Mouse (Mus musculus) stomach, embryonic 14.5 days (tissue): ENCODE data around the gene Hba-x. TPM values are rescaled to one million over a fixed set of nuclear protein-coding genes. Genes with fewer than 3 reads are reported as not detected.
A peak's percentile ranks its signal among the peaks of the same experiment; 100 is the strongest.
"Not testable (repeated sequence)": the region's sequence is repeated elsewhere in the genome, so short reads cannot be mapped to it uniquely, and the experiment has no call there.

Experiments used
- ATAC-seq: fragments of 200-750 bp; cut with Nextera tagmentation; 2 replicates; pipeline ENCODE4 v1.8.0; 2017; ENCODE audit warnings: low read depth, moderate TSS enrichment; ENCODE audit not compliant: insufficient number of reproducible peaks, insufficient read depth, low FRiP score
- H3K27ac ChIP-seq: fragments of 300-500 bp; sonication (generic); 2 replicates; pipeline ENCODE4 v1.5.1; 2014; ENCODE audit warnings: mild to moderate bottlenecking, low read length, moderate library complexity, mixed read lengths
- H3K27me3 ChIP-seq: fragments of 300-500 bp; sonication (generic); 2 replicates; pipeline ENCODE4 v1.6.1; 2014; ENCODE audit warnings: low read length, control low read depth, mixed read lengths; ENCODE audit not compliant: control insufficient read depth, insufficient read depth
- H3K36me3 ChIP-seq: fragments of 300-500 bp; sonication (generic); 2 replicates; pipeline ENCODE4 v1.6.1; 2014; ENCODE audit warnings: mild to moderate bottlenecking, control low read depth, low read length, moderate library complexity, mixed read lengths; ENCODE audit not compliant: control insufficient read depth, insufficient read depth
- H3K4me1 ChIP-seq: fragments of 300-500 bp; sonication (generic); 2 replicates; pipeline ENCODE4 v1.6.1; 2014; ENCODE audit warnings: low read length, control low read depth, mixed read lengths; ENCODE audit not compliant: control insufficient read depth, insufficient read depth
- H3K4me2 ChIP-seq: fragments of 300-500 bp; sonication (generic); replicated peaks from 2 replicates; pipeline ENCODE4 v1.6.1; 2014; ENCODE audit warnings: low read depth, low read length, control low read depth
- H3K4me3 ChIP-seq: fragments of 300-500 bp; sonication (generic); 2 replicates; pipeline ENCODE4 v1.5.1; 2014; ENCODE audit warnings: low read depth, low read length, control low read depth
- H3K9ac ChIP-seq: fragments of 300-500 bp; sonication (generic); replicated peaks from 2 replicates; pipeline ENCODE4 v1.6.1; 2014; ENCODE audit warnings: low read depth, mild to moderate bottlenecking, control low read depth, low read length, moderate library complexity, mixed read lengths
- H3K9me3 ChIP-seq: fragments of 300-500 bp; sonication (generic); 2 replicates; pipeline ENCODE4 v1.6.1; 2016; ENCODE audit warnings: low read depth, low read length, control low read depth; ENCODE audit not compliant: control insufficient read depth
- WGBS: fragments of 180-500 bp; shearing (Covaris S2); extraction: QIAGEN DNeasy Blood & Tissue Kit; methylation state at CpG from one replicate; pipeline ENCODE4 v1.1.7; 2014; 5-methylcytosine and 5-hydroxymethylcytosine counted together
- polyA plus RNA-seq: library from polyadenylated mRNA; unstranded; fragments of >200 nt; fragmentation: Nextera tagmentation; extraction: Ambion mirVana; gene quantifications from 2 replicates; pipeline ENCODE4 v1.2.1, GENCODE M21; 2014

Gene Hba-x
- polyA plus RNA-seq, 1 experiment from 2014 or later = 133 TPM

- H3K36me3 ChIP-seq = no peaks in the 10 kb centered on the region
- H3K27ac ChIP-seq = no peak overlapping the region
- H3K9me3 ChIP-seq = no peaks in the 10 kb centered on the region
- WGBS = 75% methylated on average over 1 of the region's 1 CpGs
- H3K4me2 ChIP-seq = no peak overlapping the region
- H3K9ac ChIP-seq = no peak overlapping the region
- no peak overlapping the region for H3K4me3 ChIP-seq
- no peaks in the 10 kb centered on the region for H3K27me3 ChIP-seq
- no peaks in the 10 kb centered on the region for H3K4me1 ChIP-seq
- no peak for ATAC-seq
Observed at GRCm38 (mm10) chr11:32297866-32298531, 21.8 kb downstream of the Hba-x start.

GRCm38 (mm10) chr11:32298532-32298918, 22.3 kb downstream of the Hba-x start:
- WGBS = 92% methylated on average over 2 of the region's 2 CpGs

GRCm38 (mm10) chr11:32299865-32300264, 23.7 kb downstream of the Hba-x start, which contains the start of gene Hbq1a:
Gene Hbq1a, plus strand, starts transcription at chr11:32300069.
- not testable (repeated sequence) for H3K27me3 ChIP-seq, H3K9ac ChIP-seq, H3K9me3 ChIP-seq, H3K27ac ChIP-seq, H3K36me3 ChIP-seq, H3K4me1 ChIP-seq, ATAC-seq, H3K4me3 ChIP-seq
- 7% methylated on average over 16 of the region's 16 CpGs for WGBS
- H3K4me2 ChIP-seq = peak within 1 kb of the TSS; percentile 14; the same call in 1 of the 2 replicates

More at GRCm38 (mm10) chr11:32298532-32298918, 22.3 kb downstream of the Hba-x start:
- H3K27me3 ChIP-seq = no peaks in the 10 kb centered on the region
- no peaks in the 10 kb centered on the region for H3K9me3 ChIP-seq
- no peak for ATAC-seq
- no peak overlapping the region for H3K4me3 ChIP-seq
- no peak overlapping the region for H3K9ac ChIP-seq
- no peak overlapping the region for H3K4me2 ChIP-seq
- no peaks in the 10 kb centered on the region for H3K4me1 ChIP-seq
- no peaks in the 10 kb centered on the region for H3K36me3 ChIP-seq
- no peak overlapping the region for H3K27ac ChIP-seq

- WGBS = 52% methylated on average over 14 of the region's 17 CpGs
- Histone ChIP-seq H3K27me3 (no peaks in the 10 kb centered on the region), H3K4me2 (peak overlapping the region; percentile 14; the same call in 1 of the 2 replicates), H3K9ac (no peak overlapping the region), H3K27ac (no peak overlapping the region), H3K9me3 (no peaks in the 10 kb centered on the region), H3K36me3 (no peaks in the 10 kb centered on the region), H3K4me1 (no peaks in the 10 kb centered on the region), H3K4me3 (no peak overlapping the region)
- ATAC-seq = no peak
Observed at GRCm38 (mm10) chr11:32300279-32301267, 24.4 kb downstream of the Hba-x start.

GRCm38 (mm10) chr11:32301506-32301905, 25.3 kb downstream of the Hba-x start:
- H3K27me3 ChIP-seq = no peaks in the 10 kb centered on the region
- 72% methylated on average over 1 of the region's 1 CpGs for WGBS
- no peak overlapping the region for H3K9ac ChIP-seq
- no peak overlapping the region for H3K27ac ChIP-seq
- no peak for ATAC-seq
- no peaks in the 10 kb centered on the region for H3K36me3 ChIP-seq
- H3K4me3 ChIP-seq = no peak overlapping the region
- H3K9me3 ChIP-seq = no peaks in the 10 kb centered on the region
- no peaks in the 10 kb centered on the region for H3K4me1 ChIP-seq
- no peak overlapping the region for H3K4me2 ChIP-seq

- no peaks in the 10 kb centered on the region for H3K36me3 ChIP-seq
- no peak overlapping the region for H3K27ac ChIP-seq
- WGBS = 42% methylated on average over 2 of the region's 2 CpGs
- no peak overlapping the region for H3K4me2 ChIP-seq
- no peak overlapping the region for H3K4me3 ChIP-seq
- ATAC-seq = no peak
- no peaks in the 10 kb centered on the region for H3K9me3 ChIP-seq
- no peak overlapping the region for H3K9ac ChIP-seq
- H3K4me1 ChIP-seq = 0 out of 2 replicates have a peak, but pooled peaks cover 3% of the 10 kb centered on the region
- H3K27me3 ChIP-seq = no peaks in the 10 kb centered on the region
Observed at GRCm38 (mm10) chr11:32302824-32303419, 26.7 kb downstream of the Hba-x start.

GRCm38 (mm10) chr11:32303455-32303854, 27.3 kb downstream of the Hba-x start:
- no peak overlapping the region for H3K27ac ChIP-seq
- H3K4me2 ChIP-seq = no peak overlapping the region
- 0 out of 2 replicates have a peak, but pooled peaks cover 3% of the 10 kb centered on the region for H3K4me1 ChIP-seq
- H3K4me3 ChIP-seq = no peak overlapping the region
- no peaks in the 10 kb centered on the region for H3K27me3 ChIP-seq
- no peak overlapping the region for H3K9ac ChIP-seq
- no peaks in the 10 kb centered on the region for H3K36me3 ChIP-seq
- ATAC-seq = no peak
- H3K9me3 ChIP-seq = no peaks in the 10 kb centered on the region
- 75% methylated on average over 1 of the region's 1 CpGs for WGBS

- Histone ChIP-seq H3K9me3 (no peaks in the 10 kb centered on the region), H3K4me2 (no peak overlapping the region), H3K27ac (no peak overlapping the region), H3K4me1 (0 out of 2 replicates have a peak, but pooled peaks cover 3% of the 10 kb centered on the region), H3K4me3 (no peak overlapping the region), H3K36me3 (no peaks in the 10 kb centered on the region), H3K27me3 (no peaks in the 10 kb centered on the region), H3K9ac (no peak overlapping the region)
- 88% methylated on average over 1 of the region's 1 CpGs for WGBS
- ATAC-seq = no peak
Observed at GRCm38 (mm10) chr11:32307006-32307405, 30.8 kb downstream of the Hba-x start.
